Mouse (Mus musculus) MEL (cell line): ENCODE measurements around the gene Il25. TPM values are rescaled to one million over a fixed set of nuclear protein-coding genes. Genes with fewer than 3 reads are reported as not detected.

Experiments used
- DNase-seq: peaks from one replicate; pipeline ENCODE4 v3.0.0; 2011; ENCODE audit warnings: low read depth, low spot score
- H3K27ac ChIP-seq: 2 replicates; pipeline ENCODE4 v1.5.1; 2012; ENCODE audit warnings: low read depth, mild to moderate bottlenecking, control low read depth, low read length, moderate library complexity; ENCODE audit not compliant: control insufficient read depth
- H3K27me3 ChIP-seq, 2 experiments: fragments of 150-350 bp in 1 of 2; sonication (generic) in 1 of 2; 2 replicates each; pipeline ENCODE4 v1.6.1; 2012; ENCODE audit warnings: low read length in 2 of 2, mild to moderate bottlenecking in 2 of 2, improper control_type of control experiment in 1 of 2, moderate library complexity in 1 of 2; ENCODE audit not compliant: insufficient read depth in 2 of 2, control insufficient read depth in 1 of 2
- H3K36me3 ChIP-seq, 2 experiments: 2 replicates each; pipeline ENCODE4 v1.6.1; 2012 to 2014; ENCODE audit warnings: low read length in 2 of 2, improper control_type of control experiment in 1 of 2, inconsistent platforms in 1 of 2, mild to moderate bottlenecking in 1 of 2; ENCODE audit not compliant: insufficient read depth in 2 of 2, control insufficient read depth in 1 of 2
- H3K4me1 ChIP-seq, 2 experiments: fragments of 150-350 bp in 1 of 2; sonication (generic) in 1 of 2; 2 replicates each; pipeline ENCODE4 v1.6.1; 2012; ENCODE audit warnings: low read length in 2 of 2, improper control_type of control experiment in 1 of 2, mild to moderate bottlenecking in 1 of 2; ENCODE audit not compliant: insufficient read depth in 2 of 2, control insufficient read depth in 1 of 2
- H3K4me3 ChIP-seq, 2 experiments: fragments of 150-350 bp in 1 of 2; sonication (generic) in 1 of 2; 2 replicates each; pipeline ENCODE4 v1.5.1; 2012; ENCODE audit warnings: low read depth in 2 of 2, low read length in 2 of 2, mild to moderate bottlenecking in 2 of 2, moderate library complexity in 2 of 2, control low read depth in 1 of 2, improper control_type of control experiment in 1 of 2; ENCODE audit not compliant: control insufficient read depth in 1 of 2, insufficient read depth in 1 of 2
- H3K79me2 ChIP-seq: 2 replicates; pipeline ENCODE4 v1.6.1; 2012; ENCODE audit warnings: mild to moderate bottlenecking, low read length, moderate library complexity; ENCODE audit not compliant: control insufficient read depth, poor library complexity, insufficient read depth
- H3K9ac ChIP-seq: 2 replicates; pipeline ENCODE4 v1.6.1; 2012; ENCODE audit warnings: low read depth, mild to moderate bottlenecking, control low read depth, low read length, moderate library complexity; ENCODE audit not compliant: control insufficient read depth, poor library complexity, severe bottlenecking
- H3K9me3 ChIP-seq: fragments of 150-350 bp; sonication (generic); replicated peaks from 2 replicates; pipeline ENCODE4 v1.6.1; 2012; ENCODE audit warnings: mild to moderate bottlenecking, low read length, improper control_type of control experiment, moderate library complexity; ENCODE audit not compliant: insufficient read depth
- E2F4 ChIP-seq: IDR thresholded peaks from 2 replicates; pipeline ENCODE4 v1.6.1; 2011; ENCODE audit warnings: low read depth, low read length, improper control_type of control experiment, borderline replicate concordance
- GABPA ChIP-seq: IDR thresholded peaks from 2 replicates; pipeline ENCODE4 v1.6.1; 2012; ENCODE audit warnings: low read depth, mild to moderate bottlenecking, inconsistent platforms, low read length, improper control_type of control experiment, moderate library complexity
- GATA1 ChIP-seq: IDR thresholded peaks from 2 replicates; pipeline ENCODE4 v1.6.1; 2011; ENCODE audit warnings: low read depth, low read length, improper control_type of control experiment
- JUND ChIP-seq: IDR thresholded peaks from 2 replicates; pipeline ENCODE4 v1.6.1; 2011; ENCODE audit warnings: low read depth, mild to moderate bottlenecking, improper control_type of control experiment, low read length
- MEF2A ChIP-seq: IDR thresholded peaks from 2 replicates; pipeline ENCODE4 v1.6.1; 2014; ENCODE audit warnings: low read depth, mild to moderate bottlenecking, inconsistent platforms, low read length, improper control_type of control experiment; ENCODE audit not compliant: poor library complexity, insufficient replicate concordance, severe bottlenecking; ENCODE audit errors: extremely low read depth
- MXI1 ChIP-seq: IDR thresholded peaks from 2 replicates; pipeline ENCODE4 v1.6.1; 2011; ENCODE audit warnings: mild to moderate bottlenecking, low read depth, low read length, improper control_type of control experiment
- MYB ChIP-seq: IDR thresholded peaks from 2 replicates; pipeline ENCODE4 v1.6.1; 2011; ENCODE audit warnings: mild to moderate bottlenecking, low read depth, low read length, improper control_type of control experiment
- POLR2A ChIP-seq, 2 experiments: IDR thresholded peaks; 2 replicates each; pipeline ENCODE4 v1.6.1; 2011 to 2012; ENCODE audit warnings: low read length in 2 of 2, mild to moderate bottlenecking in 2 of 2, control low read depth in 1 of 2, improper control_type of control experiment in 1 of 2, low read depth in 1 of 2, moderate library complexity in 1 of 2; ENCODE audit not compliant: control insufficient read depth in 1 of 2, insufficient read depth in 1 of 2, poor library complexity in 1 of 2
- POLR2AphosphoS2 ChIP-seq: IDR thresholded peaks from 2 replicates; pipeline ENCODE4 v1.6.1; 2011; ENCODE audit warnings: low read length, improper control_type of control experiment
- POLR2AphosphoS5 ChIP-seq: IDR thresholded peaks from 2 replicates; pipeline ENCODE4 v1.6.1; 2012; ENCODE audit warnings: low read depth, borderline replicate concordance, mild to moderate bottlenecking, inconsistent platforms, low read length, moderate library complexity, mixed read lengths
- RAD21 ChIP-seq: IDR thresholded peaks from 2 replicates; pipeline ENCODE4 v1.6.1; 2011; ENCODE audit warnings: mild to moderate bottlenecking, low read depth, low read length, improper control_type of control experiment
- RCOR1 ChIP-seq: IDR thresholded peaks from 2 replicates; pipeline ENCODE4 v1.6.1; 2012; ENCODE audit warnings: low read depth, mild to moderate bottlenecking, inconsistent platforms, low read length, improper control_type of control experiment
- SMC3 ChIP-seq: IDR thresholded peaks from 2 replicates; pipeline ENCODE4 v1.6.1; 2011; ENCODE audit warnings: low read depth, low read length, improper control_type of control experiment
- TBP ChIP-seq: IDR thresholded peaks from 2 replicates; pipeline ENCODE4 v1.8.0; 2011; ENCODE audit warnings: low read depth, low read length, improper control_type of control experiment
- TCF12 ChIP-seq: IDR thresholded peaks from 2 replicates; pipeline ENCODE4 v1.6.1; 2014; ENCODE audit warnings: low read depth, mild to moderate bottlenecking, inconsistent platforms, low read length, improper control_type of control experiment, moderate library complexity
- UBTF ChIP-seq: IDR thresholded peaks from 2 replicates; pipeline ENCODE4 v1.6.1; 2012; ENCODE audit warnings: low read depth, mild to moderate bottlenecking, inconsistent platforms, low read length, improper control_type of control experiment, moderate library complexity, borderline replicate concordance; ENCODE audit not compliant: insufficient read depth
- USF1 ChIP-seq: IDR thresholded peaks from 2 replicates; pipeline ENCODE4 v1.6.1; 2014; ENCODE audit warnings: low read depth, mild to moderate bottlenecking, inconsistent platforms, low read length, improper control_type of control experiment, moderate library complexity
- USF2 ChIP-seq, 2 experiments: IDR thresholded peaks; 2 replicates each; pipeline ENCODE4 v1.6.1; 2011 to 2012; ENCODE audit warnings: improper control_type of control experiment in 2 of 2, low read length in 2 of 2, borderline replicate concordance in 1 of 2, inconsistent platforms in 1 of 2, low read depth in 1 of 2, mild to moderate bottlenecking in 1 of 2; ENCODE audit not compliant: insufficient read depth in 1 of 2
- ZC3H11A ChIP-seq: IDR thresholded peaks from 2 replicates; pipeline ENCODE4 v1.6.1; 2012; ENCODE audit warnings: low read depth, mild to moderate bottlenecking, inconsistent platforms, low read length, improper control_type of control experiment
- polyA plus RNA-seq, 2 experiments: library from polyadenylated mRNA; stranded (reverse) in 1 of 2; unstranded in 1 of 2; fragments of >175 nt in 1 of 2; fragments of >200 nt in 1 of 2; gene quantifications; 2 replicates each; pipeline versions ENCODE4 v1.2.1 to v1.2.4; 2012; ENCODE audit warnings: low replicate concordance in 2 of 2, low read depth in 1 of 2; ENCODE audit not compliant: insufficient read length in 2 of 2, insufficient read depth in 1 of 2, missing spikeins in 1 of 2
- total RNA-seq: library from RNA; depleted of rRNA; stranded (reverse); fragments of 300-350 nt; gene quantifications from 2 replicates; pipeline ENCODE4 v1.2.3, GENCODE M21; 2012

The Il25 gene
- total and polyA plus RNA-seq, 3 experiments, result not detected

GRCm38 (mm10) chr14:54965044-54965443 is 32.5 kb downstream of the Il25 start:
- TF ChIP-seq UBTF (no peak), MEF2A (no peak), SMC3 (no peak), USF2 (IDR thresholded peaks at IDR 0.05; ENCODE audit: borderline replicate concordance in 1 of 2, insufficient read depth in 1 of 2, low read depth in 1 of 2, low read length in 2 of 2) (no peak), JUND (no peak), RCOR1 (no peak), TCF12 (no peak)
- H3K9ac ChIP-seq, result no peak overlapping the region
- no peaks in the 10 kb centered on the region for H3K36me3 ChIP-seq
- H3K27me3 ChIP-seq, result peaks cover 0 to 7% of the 10 kb centered on the region in 2 experiments; a peak in 3 of 4 replicates
- no peaks in the 10 kb centered on the region for H3K79me2 ChIP-seq
- H3K9me3 ChIP-seq, result no peaks in the 10 kb centered on the region
- no peak overlapping the region for H3K4me3 ChIP-seq
- H3K27ac ChIP-seq, result no peak overlapping the region
- DNase-seq, result no peak
- H3K4me1 ChIP-seq, result no peaks in the 10 kb centered on the region

DNA sequence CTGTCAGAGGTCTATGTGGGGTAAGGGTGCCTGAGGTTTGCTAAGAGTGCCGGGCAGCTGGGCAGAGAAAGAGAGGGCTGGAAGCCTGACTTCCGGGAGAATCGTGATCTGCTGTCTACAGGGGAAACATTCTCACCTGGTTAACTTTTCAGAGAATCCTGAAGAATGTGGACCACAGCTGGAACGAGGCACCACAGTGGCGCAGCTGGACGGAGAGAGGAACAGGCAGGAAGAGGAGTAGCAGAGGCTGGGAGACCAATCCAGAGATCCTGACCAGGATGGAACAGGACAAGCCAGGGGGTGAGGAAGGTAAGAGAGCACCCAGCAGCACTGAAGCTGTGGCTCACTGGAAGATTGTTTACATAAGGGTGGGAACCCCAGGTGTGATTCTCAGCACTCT is 33.1 kb downstream of the Il25 start:
- H3K27me3 ChIP-seq, result peaks cover 0 to 8% of the 10 kb centered on the region in 2 experiments; a peak in 3 of 4 replicates
- H3K9ac ChIP-seq, result no peak overlapping the region
- TF ChIP-seq GABPA, result no peak
- TF ChIP-seq MYB, result no peak
- no peak for TF ChIP-seq POLR2AphosphoS2
- TF ChIP-seq GATA1, result no peak
- TF ChIP-seq SMC3, result no peak
- TF ChIP-seq ZC3H11A, result no peak
- TF ChIP-seq MEF2A, result no peak
- TF ChIP-seq USF1, result no peak
- TF ChIP-seq RAD21, result no peak
- TF ChIP-seq TBP, result no peak
- TF ChIP-seq MXI1, result no peak
- no peak for TF ChIP-seq POLR2AphosphoS5
- no peak for TF ChIP-seq POLR2A (IDR thresholded peaks at IDR 0.05; ENCODE audit: control insufficient read depth in 1 of 2, insufficient read depth in 1 of 2, low read depth in 1 of 2, low read length in 2 of 2, poor library complexity in 1 of 2)
- TF ChIP-seq E2F4, result no peak

More for the DNA sequence above, 33.1 kb downstream of the Il25 start:
- H3K36me3 ChIP-seq, result no peaks in the 10 kb centered on the region
- no peaks in the 10 kb centered on the region for H3K9me3 ChIP-seq
- H3K79me2 ChIP-seq, result no peaks in the 10 kb centered on the region
- DNase-seq, result no peak
- no peak overlapping the region for H3K4me3 ChIP-seq
- no peak overlapping the region for H3K27ac ChIP-seq
- no peaks in the 10 kb centered on the region for H3K4me1 ChIP-seq
